7 mouse cellular contexts compared by ENCODE assay signal in the genomic region with DNA sequence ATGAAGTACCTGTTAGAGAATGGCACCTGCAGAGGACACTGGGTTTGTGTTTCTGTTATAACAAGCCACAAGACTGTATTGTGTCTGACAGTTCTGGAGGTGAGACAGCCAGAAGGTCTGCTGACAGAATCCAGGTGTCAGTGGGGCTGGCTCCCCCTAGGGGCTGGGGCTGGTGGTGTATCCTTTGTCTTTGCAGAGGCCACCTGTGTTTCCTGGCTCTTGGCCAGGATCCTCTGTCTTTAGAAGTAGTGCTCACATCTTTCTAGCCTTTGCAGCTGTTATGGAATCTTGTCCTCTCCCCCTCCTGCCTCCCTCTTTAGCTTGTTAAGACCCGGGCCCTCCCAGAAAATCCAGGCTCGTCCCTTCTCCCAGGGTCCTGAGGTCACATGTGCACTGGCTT. TPM values are rescaled to one million over a fixed set of nuclear protein-coding genes. Genes with fewer than 3 reads are reported as not detected.
DNase-seq lines count a peak whose midpoint lies in the region; ATAC-seq and TF ChIP-seq lines count a peak whose summit lies in the region.

No protein-coding gene starts in this region.

- peaks cover 10% of the 10 kb centered on the region for H3K36me3 ChIP-seq in midbrain, embryonic 11.5 days (ENCODE audit: control insufficient read depth, insufficient read depth, low read length)
- H3K36me3 ChIP-seq in midbrain, embryonic 16.5 days (ENCODE audit: control insufficient read depth, insufficient read depth, low read length), result peaks cover 15% of the 10 kb centered on the region
- H3K36me3 ChIP-seq in liver, embryonic 13.5 days, result peaks cover 71% of the 10 kb centered on the region
- H3K36me3 ChIP-seq in spleen, adult 2 months (ENCODE audit: control insufficient read depth, insufficient read depth, low read length), result peaks cover 12% of the 10 kb centered on the region

- DNase-seq in midbrain, embryonic 11.5 days (ENCODE audit: low spot score, missing footprints), result peak; percentile 81
- DNase-seq in NIH3T3 (ENCODE audit: low read depth), result peak; percentile 75
- DNase-seq in embryo, embryonic 10.5 days (ENCODE audit: low spot score), result peak; percentile 45
- DNase-seq in induced T-regulatory cell, adult 2 months (ENCODE audit: low read depth), result peak; percentile 83
- peak; percentile 49 for DNase-seq in liver, embryonic 13.5 days
- peak; percentile 55 to 63 for DNase-seq in spleen, adult 2 months (ENCODE audit: low read depth in 1 of 2, low spot score in 2 of 2)

- H3K4me1 ChIP-seq in midbrain, embryonic 11.5 days (ENCODE audit: control insufficient read depth, insufficient read depth, low read length), result no peaks in the 10 kb centered on the region
- 0 out of 2 replicates have a peak, but pooled peaks cover 3% of the 10 kb centered on the region for H3K4me1 ChIP-seq in midbrain, embryonic 16.5 days (ENCODE audit: control insufficient read depth, insufficient read depth, low read length)
- peaks cover 33% of the 10 kb centered on the region for H3K4me1 ChIP-seq in liver, embryonic 13.5 days (replicated peaks)
- no peaks in the 10 kb centered on the region for H3K4me1 ChIP-seq in spleen, adult 2 months (ENCODE audit: control insufficient read depth, insufficient read depth, insufficient read length)

- H3K27me3 ChIP-seq in midbrain, embryonic 11.5 days (ENCODE audit: control insufficient read depth, insufficient read depth, low read length), result no peaks in the 10 kb centered on the region
- no peaks in the 10 kb centered on the region for H3K27me3 ChIP-seq in midbrain, embryonic 16.5 days (ENCODE audit: control insufficient read depth, insufficient read depth, low read depth, low read length)
- H3K27me3 ChIP-seq in liver, embryonic 13.5 days, result no peaks in the 10 kb centered on the region
- H3K27me3 ChIP-seq in spleen, adult 2 months (ENCODE audit: control insufficient read depth, insufficient read depth, low read length), result no peaks in the 10 kb centered on the region

- ATAC-seq in midbrain, embryonic 11.5 days (ENCODE audit: low FRiP score), result no peak
- ATAC-seq in midbrain, embryonic 16.5 days, result no peak
- ATAC-seq in liver, embryonic 13.5 days (ENCODE audit: low read depth), result 0 out of 2 replicates have a peak, but pooled peaks have one; percentile 53

- no peak for TF ChIP-seq POLR2A in spleen, adult 2 months (IDR thresholded peaks at IDR 0.05; ENCODE audit: low read depth, low read length)

- H3K9ac ChIP-seq in midbrain, embryonic 11.5 days (ENCODE audit: low read length), result no peak overlapping the region
- no peak overlapping the region for H3K9ac ChIP-seq in midbrain, embryonic 16.5 days (ENCODE audit: low read depth, low read length)
- no peak overlapping the region for H3K9ac ChIP-seq in liver, embryonic 13.5 days

- no peak overlapping the region for H3K27ac ChIP-seq in midbrain, embryonic 11.5 days (ENCODE audit: low read depth, low read length)
- no peak overlapping the region for H3K27ac ChIP-seq in midbrain, embryonic 16.5 days (ENCODE audit: low read length)
- no peak overlapping the region for H3K27ac ChIP-seq in liver, embryonic 13.5 days
- H3K27ac ChIP-seq in spleen, adult 2 months (ENCODE audit: insufficient read depth, low read length), result no peak overlapping the region

- no peak overlapping the region for H3K4me2 ChIP-seq in midbrain, embryonic 11.5 days
- H3K4me2 ChIP-seq in midbrain, embryonic 16.5 days (ENCODE audit: low read length), result no peak overlapping the region
- no peak overlapping the region for H3K4me2 ChIP-seq in liver, embryonic 13.5 days

- 69% methylated on average over 2 of the region's 2 CpGs for WGBS in midbrain, embryonic 11.5 days
- WGBS in midbrain, embryonic 16.5 days, result 16% methylated on average over 2 of the region's 2 CpGs
- WGBS in liver, embryonic 13.5 days (ENCODE audit: insufficient replicate concordance), result 77% methylated on average over 2 of the region's 2 CpGs
- WGBS in spleen, adult 2 months, result 56% methylated on average over 2 of the region's 2 CpGs

- no peaks in the 10 kb centered on the region for H3K9me3 ChIP-seq in midbrain, embryonic 11.5 days (ENCODE audit: control insufficient read depth, low read length)
- H3K9me3 ChIP-seq in midbrain, embryonic 16.5 days (replicated peaks; ENCODE audit: control insufficient read depth, low read length, poor library complexity, severe bottlenecking), result no peaks in the 10 kb centered on the region
- H3K9me3 ChIP-seq in liver, embryonic 13.5 days (replicated peaks), result no peaks in the 10 kb centered on the region

- peak; percentile 74; the same call in 1 of the 2 replicates for TF ChIP-seq CTCF in spleen, adult 2 months (IDR thresholded peaks at IDR 0.05; ENCODE audit: extremely low read depth, insufficient read depth, insufficient read length, insufficient replicate concordance)

- no peak overlapping the region for H3K4me3 ChIP-seq in midbrain, embryonic 11.5 days (ENCODE audit: low read depth, low read length)
- no peak overlapping the region for H3K4me3 ChIP-seq in midbrain, embryonic 16.5 days (ENCODE audit: low read depth, low read length)
- no peak overlapping the region for H3K4me3 ChIP-seq in liver, embryonic 13.5 days (replicated peaks)
- H3K4me3 ChIP-seq in spleen, adult 2 months (ENCODE audit: extremely low read depth, insufficient read depth, insufficient read length), result no peak overlapping the region

RNA-seq across cellular contexts. Expression of a gene that starts 16.2 kb away (rescaled TPM):
- polyA plus RNA-seq in midbrain, embryonic 11.5 days (2014; fragmentation: Nextera tagmentation; extraction: Ambion mirVana), result 4.7 and 5.5 TPM in 2 replicates
- 0.94 and 1.7 TPM in 2 replicates for polyA plus RNA-seq in midbrain, embryonic 16.5 days (2015; fragmentation: Nextera tagmentation; extraction: Ambion mirVana)
- polyA plus RNA-seq in liver, embryonic 13.5 days (2015; fragmentation: Nextera tagmentation; extraction: Ambion mirVana), result 0.16 TPM in 1 of 2 replicates, not detected in the other
- polyA plus RNA-seq in spleen, adult 2 months (2012; rRNA removed), result 0.89 and 0.95 TPM in 2 replicates

RNA-seq across cellular contexts. Expression of a gene that starts 53.2 kb away (rescaled TPM):
- polyA plus RNA-seq in midbrain, embryonic 11.5 days (2014; fragmentation: Nextera tagmentation; extraction: Ambion mirVana), result not detected in 2 replicates
- polyA plus RNA-seq in midbrain, embryonic 16.5 days (2015; fragmentation: Nextera tagmentation; extraction: Ambion mirVana), result not detected in 2 replicates
- polyA plus RNA-seq in liver, embryonic 13.5 days (2015; fragmentation: Nextera tagmentation; extraction: Ambion mirVana), result 12.4 and 15.2 TPM in 2 replicates
- 0.19 and 0.37 TPM in 2 replicates for polyA plus RNA-seq in spleen, adult 2 months (2012; rRNA removed)
